Mouse (Mus musculus) layer of hippocampus, adult 8-10 months (tissue): ENCODE results near the gene Gas6. TPM values are rescaled to one million over a fixed set of nuclear protein-coding genes. Genes with fewer than 3 reads are reported as not detected.

ENCODE experiments used
- DNase-seq, 2 experiments: peaks; one replicate each; pipeline ENCODE4 v3.0.0; 2022; ENCODE audit warnings: low spot score in 2 of 2
- total RNA-seq, 4 experiments: library from RNA; stranded (reverse); gene quantifications; 2 replicates each; pipeline ENCODE4 v1.2.4; 2022

Gas6 gene
- total RNA-seq, 4 experiments from 2014 or later = 84.4 to 105 (median 93.8) TPM

- no peak for DNase-seq
Measured at GRCm38 (mm10) chr8:13507284-13507937, 13.1 kb upstream of the Gas6 start.

- DNase-seq = no peak
Measured at GRCm38 (mm10) chr8:13506849-13507248, 12.6 kb upstream of the Gas6 start.

GRCm38 (mm10) chr8:13504894-13505674 is 10.8 kb upstream of the Gas6 start:
- DNase-seq = no peak

GRCm38 (mm10) chr8:13503936-13504606 is 9.8 kb upstream of the Gas6 start:
- DNase-seq = no peak

GRCm38 (mm10) chr8:13501221-13501620 is 6.9 kb upstream of the Gas6 start:
- DNase-seq = no peak

- DNase-seq = no peak
Measured at GRCm38 (mm10) chr8:13493011-13493410, 1.3 kb downstream of the Gas6 start.

GRCm38 (mm10) chr8:13492198-13492995 is 1.9 kb downstream of the Gas6 start:
- DNase-seq = no peak

- no peak for DNase-seq
Measured at GRCm38 (mm10) chr8:13491491-13492010, 2.7 kb downstream of the Gas6 start.

- DNase-seq = no peak
Measured at GRCm38 (mm10) chr8:13489986-13490910, 4.0 kb downstream of the Gas6 start.

- DNase-seq = no peak
Measured at GRCm38 (mm10) chr8:13489351-13489750, 4.9 kb downstream of the Gas6 start.

GRCm38 (mm10) chr8:13483191-13483590 is 11.1 kb downstream of the Gas6 start:
- no peak for DNase-seq

GRCm38 (mm10) chr8:13482101-13482801 is 12.0 kb downstream of the Gas6 start:
- DNase-seq = no peak

- DNase-seq = no peak
Measured at GRCm38 (mm10) chr8:13481596-13481995, 12.7 kb downstream of the Gas6 start.

GRCm38 (mm10) chr8:13481089-13481554 is 13.2 kb downstream of the Gas6 start:
- no peak for DNase-seq

- DNase-seq = no peak
Measured at GRCm38 (mm10) chr8:13475892-13476291, 18.4 kb downstream of the Gas6 start.

- no peak for DNase-seq
Measured at GRCm38 (mm10) chr8:13472284-13472683, 22.0 kb downstream of the Gas6 start.

GRCm38 (mm10) chr8:13471484-13471883 is 22.8 kb downstream of the Gas6 start:
- DNase-seq = no peak

GRCm38 (mm10) chr8:13468737-13469136 is 25.6 kb downstream of the Gas6 start:
- no peak for DNase-seq

GRCm38 (mm10) chr8:13466989-13467388 is 27.3 kb downstream of the Gas6 start:
- DNase-seq = no peak
